Mouse (Mus musculus) erythroblast, embryonic 14.5 days (primary cell): Measurements from ENCODE around the gene Rasgef1a. TPM values are rescaled to one million over a fixed set of nuclear protein-coding genes. Genes with fewer than 3 reads are reported as not detected.

ENCODE experiments used
- H3K27me3 ChIP-seq: 2 replicates; pipeline ENCODE4 v1.6.1; 2012; ENCODE audit warnings: inconsistent platforms; ENCODE audit not compliant: control insufficient read depth
- H3K36me3 ChIP-seq: 2 replicates; pipeline ENCODE4 v1.6.1; 2012; ENCODE audit warnings: mild to moderate bottlenecking, inconsistent platforms; ENCODE audit not compliant: control insufficient read depth
- H3K4me1 ChIP-seq: 2 replicates; pipeline ENCODE4 v1.6.1; 2012; ENCODE audit warnings: inconsistent platforms; ENCODE audit not compliant: control insufficient read depth
- H3K4me3 ChIP-seq: replicated peaks from 2 replicates; pipeline ENCODE3; 2012; ENCODE audit warnings: moderate library complexity, mild to moderate bottlenecking, inconsistent platforms
- H3K9me3 ChIP-seq: 2 replicates; pipeline ENCODE4 v1.6.1; 2012; ENCODE audit warnings: low read length, inconsistent platforms, mixed read lengths; ENCODE audit not compliant: control insufficient read depth
- GATA1 ChIP-seq: IDR thresholded peaks from 2 replicates; pipeline ENCODE4 v1.6.1; 2012; ENCODE audit warnings: low read length, inconsistent platforms, mixed read lengths
- TAL1 ChIP-seq: IDR thresholded peaks from 3 replicates; pipeline ENCODE4 v1.6.1; 2012; ENCODE audit warnings: low read length, inconsistent platforms, mixed read lengths
- polyA plus RNA-seq: library from polyadenylated mRNA; stranded (reverse); fragments of >175 nt; gene quantifications from 2 replicates; pipeline ENCODE4 v1.2.3, GENCODE M21; 2012

Rasgef1a gene
- polyA plus RNA-seq, 1 experiment, result not detected

GRCm38 (mm10) chr6:118045180-118045579 is 33.9 kb downstream of the Rasgef1a start:
- H3K27me3 ChIP-seq, result no peaks in the 10 kb centered on the region
- TF ChIP-seq TAL1 (no peak), GATA1 (no peak)

DNA sequence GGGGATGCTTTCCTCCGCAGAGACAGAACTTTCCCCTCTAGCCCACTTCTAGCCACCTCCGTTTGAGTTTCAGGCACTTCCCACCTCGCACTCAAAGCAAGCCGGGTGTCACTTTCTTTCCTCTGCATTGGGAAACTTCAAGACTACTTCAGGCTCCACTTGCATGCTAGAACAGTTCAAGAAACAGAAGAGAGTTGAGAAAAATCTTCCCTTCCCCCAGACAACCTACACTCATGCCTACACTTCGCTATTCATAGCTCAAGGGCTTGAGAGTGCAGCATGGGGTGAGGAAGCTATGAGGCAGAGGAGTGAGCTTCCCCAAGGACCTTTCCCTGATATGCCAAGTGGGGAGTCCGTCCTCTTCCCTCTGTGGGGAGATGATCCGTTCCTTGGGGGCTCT is 34.7 kb downstream of the Rasgef1a start:
- no peaks in the 10 kb centered on the region for H3K4me1 ChIP-seq
- no peaks in the 10 kb centered on the region for H3K27me3 ChIP-seq
- H3K9me3 ChIP-seq, result peaks cover 3% of the 10 kb centered on the region; the same call in 1 of the 2 replicates
- no peaks in the 10 kb centered on the region for H3K36me3 ChIP-seq
- no peak overlapping the region for H3K4me3 ChIP-seq
- TF ChIP-seq TAL1, result no peak
- no peak for TF ChIP-seq GATA1

More at GRCm38 (mm10) chr6:118045180-118045579, 33.9 kb downstream of the Rasgef1a start:
- peaks cover 3% of the 10 kb centered on the region; the same call in 1 of the 2 replicates for H3K9me3 ChIP-seq
- no peaks in the 10 kb centered on the region for H3K36me3 ChIP-seq
- H3K4me3 ChIP-seq, result no peak overlapping the region
- H3K4me1 ChIP-seq, result no peaks in the 10 kb centered on the region

- TF ChIP-seq TAL1, result no peak
- no peak for TF ChIP-seq GATA1
- no peaks in the 10 kb centered on the region for H3K36me3 ChIP-seq
- no peak overlapping the region for H3K4me3 ChIP-seq
- H3K9me3 ChIP-seq, result peaks cover 3% of the 10 kb centered on the region; the same call in 1 of the 2 replicates
- no peaks in the 10 kb centered on the region for H3K27me3 ChIP-seq
- no peaks in the 10 kb centered on the region for H3K4me1 ChIP-seq
Observed at GRCm38 (mm10) chr6:118046511-118046910, 35.3 kb downstream of the Rasgef1a start.

DNA sequence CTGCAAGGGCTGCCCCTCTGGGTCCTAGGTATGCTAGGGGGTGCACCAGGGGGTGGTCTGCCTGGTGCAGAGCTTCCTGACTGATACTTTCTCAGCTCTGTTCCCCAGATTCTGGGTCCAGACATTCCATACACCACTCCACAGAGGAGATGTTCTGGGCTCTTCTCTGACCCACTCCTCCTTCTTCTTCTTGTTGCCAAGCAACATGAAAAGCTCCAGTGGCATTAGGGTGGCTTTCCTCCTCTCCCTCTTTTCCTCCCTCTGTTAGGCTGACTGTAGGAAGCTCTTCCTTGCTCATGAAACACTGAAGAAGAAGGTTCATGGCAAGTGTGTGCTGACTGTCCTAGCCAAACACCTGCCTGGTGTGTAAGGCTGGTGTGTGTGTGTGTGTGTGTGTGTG is 35.7 kb downstream of the Rasgef1a start:
- H3K36me3 ChIP-seq, result no peaks in the 10 kb centered on the region
- H3K9me3 ChIP-seq, result peaks cover 3% of the 10 kb centered on the region; the same call in 1 of the 2 replicates
- H3K4me3 ChIP-seq, result no peak overlapping the region
- no peaks in the 10 kb centered on the region for H3K27me3 ChIP-seq
- TF ChIP-seq GATA1, result no peak
- TF ChIP-seq TAL1, result no peak
- no peaks in the 10 kb centered on the region for H3K4me1 ChIP-seq

DNA sequence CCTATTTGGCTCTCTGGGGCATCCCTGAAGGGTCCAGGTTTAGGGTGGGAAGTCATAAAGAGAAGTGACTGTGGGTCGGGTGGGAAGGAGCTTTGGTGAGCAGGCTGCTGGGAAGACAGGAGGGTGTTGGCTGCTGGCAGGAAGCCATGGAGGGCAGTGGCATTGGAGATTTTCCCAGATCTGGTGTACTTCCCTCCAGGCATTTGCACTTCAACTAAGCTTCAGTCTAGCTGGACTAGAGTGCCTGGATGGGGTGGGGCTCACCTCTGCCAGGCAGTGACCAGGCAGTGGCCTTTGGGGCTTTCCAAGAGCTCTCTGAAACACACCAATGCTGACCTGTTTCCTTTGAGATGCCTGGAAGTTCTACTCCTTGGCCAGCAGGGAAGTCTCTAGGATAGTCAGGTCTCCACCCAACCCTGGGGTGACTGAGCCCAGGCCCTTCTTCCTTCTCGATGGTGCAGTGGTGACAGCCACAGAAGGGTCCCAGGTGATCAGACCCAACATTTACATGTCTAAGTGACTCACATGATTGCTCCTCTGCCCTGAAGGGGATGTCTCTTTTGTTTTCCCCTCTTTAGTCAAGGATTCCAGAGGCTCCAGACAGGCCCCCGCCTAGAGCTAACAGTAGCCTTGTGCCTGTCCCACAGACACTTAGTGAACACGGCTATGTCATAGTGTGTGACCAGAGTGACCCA is 36.7 kb downstream of the Rasgef1a start:
- peaks cover 3% of the 10 kb centered on the region; the same call in 1 of the 2 replicates for H3K9me3 ChIP-seq
- H3K4me1 ChIP-seq, result no peaks in the 10 kb centered on the region
- no peak for TF ChIP-seq TAL1
- no peak for TF ChIP-seq GATA1
- no peak overlapping the region for H3K4me3 ChIP-seq
- no peaks in the 10 kb centered on the region for H3K36me3 ChIP-seq
- no peaks in the 10 kb centered on the region for H3K27me3 ChIP-seq

- Histone ChIP-seq H3K4me3 (no peak overlapping the region), H3K36me3 (no peaks in the 10 kb centered on the region), H3K4me1 (no peaks in the 10 kb centered on the region), H3K27me3 (no peaks in the 10 kb centered on the region), H3K9me3 (peaks cover 3% of the 10 kb centered on the region; the same call in 1 of the 2 replicates)
- TF ChIP-seq GATA1 (no peak), TAL1 (no peak)
Observed at GRCm38 (mm10) chr6:118049776-118050175, 38.5 kb downstream of the Rasgef1a start.

GRCm38 (mm10) chr6:118051474-118051873 is 40.2 kb downstream of the Rasgef1a start:
- no peaks in the 10 kb centered on the region for H3K36me3 ChIP-seq
- no peak overlapping the region for H3K4me3 ChIP-seq
- TF ChIP-seq GATA1 (no peak), TAL1 (no peak)
- peaks cover 3% of the 10 kb centered on the region; the same call in 1 of the 2 replicates for H3K9me3 ChIP-seq
- no peaks in the 10 kb centered on the region for H3K4me1 ChIP-seq
- H3K27me3 ChIP-seq, result no peaks in the 10 kb centered on the region

DNA sequence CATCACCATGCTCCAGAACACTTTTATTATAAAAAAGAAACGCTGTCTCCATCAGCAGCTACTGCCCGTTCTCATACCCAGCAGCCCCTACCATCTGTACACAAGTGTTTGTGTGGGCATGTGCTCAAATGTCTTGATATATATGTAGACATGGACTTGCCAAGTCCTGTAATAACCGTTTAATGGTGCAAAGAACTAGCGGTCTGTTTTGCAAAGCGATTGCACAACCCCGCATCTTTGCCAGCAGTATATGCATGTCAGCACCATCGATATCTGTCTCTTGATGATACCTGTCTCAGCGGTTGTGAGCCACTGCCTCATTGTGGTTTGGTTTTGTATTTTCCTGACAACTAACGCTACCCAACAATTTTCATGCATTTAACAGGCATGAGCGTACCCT is 44.0 kb downstream of the Rasgef1a start:
- Histone ChIP-seq H3K4me3 (no peak overlapping the region), H3K9me3 (peaks cover 2% of the 10 kb centered on the region; the same call in 1 of the 2 replicates), H3K27me3 (no peaks in the 10 kb centered on the region)

GRCm38 (mm10) chr6:118061266-118061665 is 50.0 kb downstream of the Rasgef1a start:
- Histone ChIP-seq H3K9me3 (peaks cover 2% of the 10 kb centered on the region; the same call in 1 of the 2 replicates), H3K27me3 (peaks cover 19% of the 10 kb centered on the region), H3K4me1 (no peaks in the 10 kb centered on the region), H3K36me3 (no peaks in the 10 kb centered on the region), H3K4me3 (no peak overlapping the region)
- TF ChIP-seq TAL1 (no peak), GATA1 (no peak)

More for the DNA sequence above, 44.0 kb downstream of the Rasgef1a start:
- H3K36me3 ChIP-seq, result no peaks in the 10 kb centered on the region
- TF ChIP-seq TAL1 (no peak), GATA1 (no peak)
- H3K4me1 ChIP-seq, result no peaks in the 10 kb centered on the region
